Mouse (Mus musculus): ENCODE measurements around the gene Oprd1.

The Oprd1 gene

GRCm38 (mm10) chr4:132133920-132134319 lies 10.4 kb downstream of the Oprd1 start:
- DNase-seq (ENCODE audit: low read depth, low spot score): no peak

- DNase-seq (ENCODE audit: low read depth, low spot score): no peak
Observed at GRCm38 (mm10) chr4:132133381-132133780, 10.9 kb downstream of the Oprd1 start.

GRCm38 (mm10) chr4:132132297-132132696 lies 12.0 kb downstream of the Oprd1 start:
- DNase-seq (ENCODE audit: low read depth, low spot score): no peak

GRCm38 (mm10) chr4:132131790-132132189 lies 12.5 kb downstream of the Oprd1 start:
- DNase-seq (ENCODE audit: low read depth, low spot score): peak; percentile 48

GRCm38 (mm10) chr4:132131116-132131515 lies 13.2 kb downstream of the Oprd1 start:
- DNase-seq (ENCODE audit: low read depth, low spot score): no peak

- no peak for DNase-seq (ENCODE audit: low read depth, low spot score)
Observed at GRCm38 (mm10) chr4:132130645-132131044, 13.6 kb downstream of the Oprd1 start.

GRCm38 (mm10) chr4:132130134-132130533 lies 14.2 kb downstream of the Oprd1 start:
- peak; percentile 38 for DNase-seq (ENCODE audit: low read depth, low spot score)

- DNase-seq (ENCODE audit: low read depth, low spot score): no peak
Observed at GRCm38 (mm10) chr4:132128997-132129636, 15.2 kb downstream of the Oprd1 start.

GRCm38 (mm10) chr4:132127091-132127490 lies 17.2 kb downstream of the Oprd1 start:
- no peak for DNase-seq (ENCODE audit: low read depth, low spot score)

GRCm38 (mm10) chr4:132123166-132123565 lies 21.1 kb downstream of the Oprd1 start:
- DNase-seq (ENCODE audit: low read depth, low spot score): no peak

- DNase-seq (ENCODE audit: low read depth, low spot score): no peak
Observed at GRCm38 (mm10) chr4:132121674-132122073, 22.6 kb downstream of the Oprd1 start.

GRCm38 (mm10) chr4:132119566-132119965 lies 24.7 kb downstream of the Oprd1 start:
- DNase-seq (ENCODE audit: low read depth, low spot score): peak; percentile 63

- DNase-seq (ENCODE audit: low read depth, low spot score): no peak
Observed at GRCm38 (mm10) chr4:132116315-132116714, 28.0 kb downstream of the Oprd1 start.

- no peak for DNase-seq (ENCODE audit: low read depth, low spot score)
Observed at GRCm38 (mm10) chr4:132113411-132114095, 30.7 kb downstream of the Oprd1 start.

- DNase-seq (ENCODE audit: low read depth, low spot score): no peak
Observed at GRCm38 (mm10) chr4:132111227-132111626, 33.1 kb downstream of the Oprd1 start.

- DNase-seq (ENCODE audit: low read depth, low spot score): no peak
Observed at GRCm38 (mm10) chr4:132108221-132108620, 36.1 kb downstream of the Oprd1 start.

- DNase-seq (ENCODE audit: low read depth, low spot score): no peak
Observed at GRCm38 (mm10) chr4:132101152-132101551, 43.1 kb downstream of the Oprd1 start.

GRCm38 (mm10) chr4:132099548-132099947 lies 44.7 kb downstream of the Oprd1 start:
- no peak for DNase-seq (ENCODE audit: low read depth, low spot score)

GRCm38 (mm10) chr4:132095043-132095442 lies 49.2 kb downstream of the Oprd1 start:
- no peak for DNase-seq (ENCODE audit: low read depth, low spot score)

- no peak for DNase-seq (ENCODE audit: low read depth, low spot score)
Observed at GRCm38 (mm10) chr4:132093928-132094327, 50.4 kb downstream of the Oprd1 start.

GRCm38 (mm10) chr4:132093136-132093535 lies 51.1 kb downstream of the Oprd1 start:
- no peak for DNase-seq (ENCODE audit: low read depth, low spot score)

GRCm38 (mm10) chr4:132088921-132089320 lies 55.4 kb downstream of the Oprd1 start:
- DNase-seq (ENCODE audit: low read depth, low spot score): no peak

- no peak for DNase-seq (ENCODE audit: low read depth, low spot score)
Observed at GRCm38 (mm10) chr4:132085114-132085513, 59.2 kb downstream of the Oprd1 start.
